Mouse (Mus musculus) heart, adult 18-20 months (tissue): ENCODE data around the gene Timm10b. TPM values are rescaled to one million over a fixed set of nuclear protein-coding genes. Genes with fewer than 3 reads are reported as not detected.
A peak's percentile ranks its signal among the peaks of the same experiment; 100 is the strongest.

ENCODE experiments used
- DNase-seq, 2 experiments: peaks; one replicate each; pipeline ENCODE4 v3.0.0; 2021 to 2022; ENCODE audit warnings: mixed read lengths in 1 of 2
- total RNA-seq, 2 experiments: library from RNA; stranded (reverse); gene quantifications; 2 replicates each; pipeline ENCODE4 v1.2.3; 2021

The Timm10b gene
- total RNA-seq, 2 experiments from 2014 or later = 77.9 to 82.3 TPM

GRCm38 (mm10) chr7:105640233-105640893 lies 507 bp downstream of the Timm10b start, which contains the start of the genes Arfip2 and Gm45799:
TSS of gene Arfip2 (minus strand) at chr7:105640416.
TSS of gene Gm45799 (plus strand) at chr7:105640552.
- peak; percentile 98 for DNase-seq

- DNase-seq = no peak
Measured at GRCm38 (mm10) chr7:105640894-105641255, 1.0 kb downstream of the Timm10b start.

- DNase-seq = no peak
Measured at GRCm38 (mm10) chr7:105641936-105642335, 2.1 kb downstream of the Timm10b start.

GRCm38 (mm10) chr7:105650639-105651435 lies 11.0 kb downstream of the Timm10b start, which contains the start of gene Dnhd1:
TSS of gene Dnhd1 (plus strand) at chr7:105650827.
- peak; percentile 85 to 87 for DNase-seq

GRCm38 (mm10) chr7:105685541-105686197 lies 45.8 kb downstream of the Timm10b start:
- no peak for DNase-seq

- DNase-seq = no peak
Measured at GRCm38 (mm10) chr7:105690875-105691274, 51.0 kb downstream of the Timm10b start.

Other genes with a start within 250 kb of the Timm10b start
- gene Fam160a2, start 240.0 kb upstream of the Timm10b start, total RNA-seq = 10 to 100 TPM; 15.5 to 16.1 TPM
- gene Cnga4, start 235.5 kb upstream of the Timm10b start, total RNA-seq = not detected
- gene Cckbr, start 214.3 kb upstream of the Timm10b start, total RNA-seq = not detected
- gene Cavin3, start 157.8 kb upstream of the Timm10b start, total RNA-seq = 10 to 100 TPM; 20.0 to 20.7 TPM
- 100 to 1,000 TPM; 170 to 189 TPM for gene Smpd1, start 85.7 kb upstream of the Timm10b start, total RNA-seq
- 100 to 1,000 TPM; 119 to 124 TPM for gene Apbb1, start 58.4 kb upstream of the Timm10b start, total RNA-seq
- gene Hpx, start 39.9 kb upstream of the Timm10b start, total RNA-seq = not detected
- gene Trim3, start 6.5 kb upstream of the Timm10b start, total RNA-seq = 10 to 100 TPM; 20.7 to 21.3 TPM
- gene Arfip2, start 360 bp downstream of the Timm10b start, total RNA-seq = 10 to 100 TPM; 11.6 to 12.4 TPM
- gene Gm45799, start 496 bp downstream of the Timm10b start, total RNA-seq = 1 to 10 TPM; 3.1 to 5.9 TPM
- gene Dnhd1, start 10.8 kb downstream of the Timm10b start, total RNA-seq = under 1 TPM; 0.23 to 0.30 TPM
- gene Ilk, start 96.5 kb downstream of the Timm10b start, total RNA-seq = 10 to 100 TPM; 75.0 to 75.7 TPM
- 10 to 100 TPM in 1 of 2 experiments, 1 to 10 TPM in 1; 9.6 to 14.5 TPM for gene Rrp8, start 97.3 kb downstream of the Timm10b start, total RNA-seq
- gene Taf10, start 104.3 kb downstream of the Timm10b start, total RNA-seq = 100 to 1,000 TPM in 1 of 2 experiments, 10 to 100 TPM in 1; 94.8 to 120 TPM
- 10 to 100 TPM; 39.1 to 52.2 TPM for gene Tpp1, start 112.2 kb downstream of the Timm10b start, total RNA-seq
- 1 to 10 TPM; 6.0 to 7.3 TPM for gene Dchs1, start 147.6 kb downstream of the Timm10b start, total RNA-seq
- 100 to 1,000 TPM; 121 to 126 TPM for gene Mrpl17, start 171.0 kb downstream of the Timm10b start, total RNA-seq